Comparison of ENCODE assay signal across 25 mouse cellular contexts in genomic region chr1:55509587-55509986, GRCm38 (mm10).
"Had no signal": no experiment of that assay in that cellular context is flagged by ENCODE, and none has a peak within 500 bp of the region (broad histone marks: within the 10 kb centered on the region; RNA-seq: fewer than 3 reads in every experiment).

No protein-coding gene starts in this region.

- H3K4me3 ChIP-seq: heart, embryonic 10.5 days; heart, embryonic 12.5 days; hindbrain, embryonic 10.5 days; hindbrain, embryonic 12.5 days; intestine, embryonic 15.5 days; limb, embryonic 10.5 days; limb, embryonic 12.5 days; liver, embryonic 12.5 days had no signal

- H3K27ac ChIP-seq: heart, embryonic 10.5 days; hindbrain, embryonic 10.5 days; hindbrain, embryonic 12.5 days; hindbrain, embryonic 14.5 days; intestine, embryonic 15.5 days; kidney, postnatal 0 days; limb, embryonic 10.5 days; limb, embryonic 12.5 days; liver, embryonic 12.5 days; liver, embryonic 14.5 days had no signal

- ATAC-seq: hindbrain, embryonic 16.5 days; inflammation-experienced regulatory T-cells, adult 6 months; intestine, embryonic 15.5 days; intestine, postnatal 0 days; liver, embryonic 12.5 days had no signal

- H3K4me1 ChIP-seq: heart, embryonic 10.5 days; hindbrain, embryonic 10.5 days; hindbrain, embryonic 12.5 days; intestine, embryonic 15.5 days; limb, embryonic 10.5 days; limb, embryonic 12.5 days; liver, embryonic 12.5 days had no signal

- DNase-seq: gastrocnemius, postnatal 14 days; gastrocnemius, postnatal 36 days; heart, adult 18-20 months; heart, postnatal 10 days; heart, postnatal 4 days; kidney, adult 18-20 months; kidney, adult 8-10 months; kidney, postnatal 14 days; kidney, postnatal 36 days; layer of hippocampus, adult 9-11 months; layer of hippocampus, postnatal 36 days had no signal

- H3K9me3 ChIP-seq: heart, embryonic 10.5 days; heart, embryonic 12.5 days; hindbrain, embryonic 10.5 days; hindbrain, embryonic 12.5 days; intestine, embryonic 15.5 days; limb, embryonic 10.5 days; limb, embryonic 12.5 days; liver, embryonic 12.5 days had no signal

- H3K4me2 ChIP-seq: heart, embryonic 12.5 days; hindbrain, embryonic 12.5 days; hindbrain, embryonic 14.5 days; intestine, embryonic 15.5 days; limb, embryonic 12.5 days; liver, embryonic 12.5 days had no signal

- H3K9ac ChIP-seq: heart, embryonic 12.5 days; hindbrain, embryonic 12.5 days; hindbrain, embryonic 14.5 days; intestine, embryonic 15.5 days; limb, embryonic 12.5 days; liver, embryonic 12.5 days; liver, embryonic 14.5 days had no signal

- H3K27me3 ChIP-seq: hindbrain, embryonic 12.5 days; intestine, embryonic 15.5 days; limb, embryonic 12.5 days; liver, embryonic 12.5 days had no signal

- H3K36me3 ChIP-seq: heart, embryonic 10.5 days; heart, embryonic 12.5 days; hindbrain, embryonic 10.5 days; hindbrain, embryonic 12.5 days; intestine, embryonic 15.5 days; limb, embryonic 10.5 days; limb, embryonic 12.5 days; liver, embryonic 12.5 days had no signal
